Mouse (Mus musculus) adipocyte (in vitro differentiated cells): Measurements from ENCODE around the gene Zbtb1.
"Not testable (repeated sequence)": the region's sequence is repeated elsewhere in the genome, so short reads cannot be mapped to it uniquely, and the experiment has no call there.

Experiments used
- DNase-seq: peaks from one replicate; pipeline ENCODE4 v3.0.0-alpha.2; 2016; ENCODE audit warnings: low spot score

Gene Zbtb1

GRCm38 (mm10) chr12:76404836-76405182 lies 34.7 kb downstream of the Zbtb1 start:
- no peak for DNase-seq

GRCm38 (mm10) chr12:76405183-76405970 lies 35.3 kb downstream of the Zbtb1 start:
- no peak for DNase-seq

GRCm38 (mm10) chr12:76405971-76406370 lies 35.9 kb downstream of the Zbtb1 start:
- DNase-seq: no peak

GRCm38 (mm10) chr12:76407184-76407583 lies 37.1 kb downstream of the Zbtb1 start:
- peak; percentile 57 for DNase-seq

- DNase-seq: no peak
Observed at GRCm38 (mm10) chr12:76409166-76409565, 39.1 kb downstream of the Zbtb1 start.

GRCm38 (mm10) chr12:76415383-76416010 lies 45.4 kb downstream of the Zbtb1 start:
- DNase-seq: no peak

- no peak for DNase-seq
Observed at GRCm38 (mm10) chr12:76417433-76417854, 47.4 kb downstream of the Zbtb1 start, which contains the start of gene Ppp1r36. TSS of gene Ppp1r36 (plus strand) at chr12:76417538.

- DNase-seq: no peak
Observed at GRCm38 (mm10) chr12:76418346-76418745, 48.3 kb downstream of the Zbtb1 start.

- DNase-seq: peak; percentile 51
Observed at GRCm38 (mm10) chr12:76425256-76425655, 55.2 kb downstream of the Zbtb1 start.

- DNase-seq: no peak
Observed at GRCm38 (mm10) chr12:76427546-76427945, 57.5 kb downstream of the Zbtb1 start.

GRCm38 (mm10) chr12:76430879-76431406 lies 60.9 kb downstream of the Zbtb1 start:
- DNase-seq: peak; percentile 81

GRCm38 (mm10) chr12:76431431-76431830 lies 61.4 kb downstream of the Zbtb1 start:
- DNase-seq: peak; percentile 59

GRCm38 (mm10) chr12:76434111-76434510 lies 64.0 kb downstream of the Zbtb1 start:
- no peak for DNase-seq

GRCm38 (mm10) chr12:76435084-76435483 lies 65.0 kb downstream of the Zbtb1 start:
- DNase-seq: no peak

- DNase-seq: no peak
Observed at GRCm38 (mm10) chr12:76435549-76435948, 65.5 kb downstream of the Zbtb1 start.

GRCm38 (mm10) chr12:76443488-76443887 lies 73.4 kb downstream of the Zbtb1 start:
- not testable (repeated sequence) for DNase-seq

GRCm38 (mm10) chr12:76444359-76444772 lies 74.3 kb downstream of the Zbtb1 start:
- no peak for DNase-seq

- no peak for DNase-seq
Observed at GRCm38 (mm10) chr12:76444862-76445261, 74.8 kb downstream of the Zbtb1 start.

GRCm38 (mm10) chr12:76446201-76446600 lies 76.1 kb downstream of the Zbtb1 start:
- no peak for DNase-seq
